Mouse (Mus musculus) hematopoietic stem cell, adult 5-6 weeks (primary cell): Measurements from ENCODE around the gene Vwde. TPM values are rescaled to one million over a fixed set of nuclear protein-coding genes. Genes with fewer than 3 reads are reported as not detected.

Source experiments
- total RNA-seq: library from RNA; stranded (forward); fragments of 172-1452, 232-1000 nt; gene quantifications from 2 replicates; pipeline ENCODE4 v1.2.3, GENCODE M21; 2017

Gene Vwde
- total RNA-seq, 1 experiment from 2014 or later = not detected

Other genes starting within 250 kb of the Vwde start
- 32.1 and 48.0 TPM in 2 replicates for gene Tmem106b, start 155.2 kb downstream of the Vwde start, total RNA-seq